Mouse (Mus musculus) kidney, embryonic 14.5 days (tissue): ENCODE measurements at regions not wholly inside any gene's neighbourhood (a gene's known extent, or its start where the extent isn't known, plus 50 kb on each side); places are given as distances from the start of the nearest gene placed in this dataset.

Source experiments
- ATAC-seq: fragments of 200-750 bp; cut with Nextera tagmentation; 2 replicates; pipeline ENCODE4 v1.8.0; 2017; ENCODE audit warnings: moderate number of reproducible peaks, mild to moderate bottlenecking, moderate TSS enrichment, moderate library complexity; ENCODE audit not compliant: low FRiP score, low TSS enrichment
- H3K27ac ChIP-seq: fragments of 300-500 bp; sonication (generic); 2 replicates; pipeline ENCODE4 v1.5.1; 2014; ENCODE audit warnings: low read depth, mild to moderate bottlenecking, low read length, moderate library complexity, mixed read lengths
- H3K27me3 ChIP-seq: fragments of 300-500 bp; sonication (generic); 2 replicates; pipeline ENCODE4 v1.6.1; 2014; ENCODE audit warnings: mild to moderate bottlenecking, low read length; ENCODE audit not compliant: control insufficient read depth, insufficient read depth
- H3K36me3 ChIP-seq: fragments of 300-500 bp; sonication (generic); 2 replicates; pipeline ENCODE4 v1.6.1; 2014; ENCODE audit warnings: low read length, mixed read lengths; ENCODE audit not compliant: control insufficient read depth, insufficient read depth
- H3K4me1 ChIP-seq: fragments of 300-500 bp; sonication (generic); 2 replicates; pipeline ENCODE4 v1.6.1; 2014; ENCODE audit warnings: low read length, mixed read lengths; ENCODE audit not compliant: control insufficient read depth, insufficient read depth
- H3K4me2 ChIP-seq: fragments of 300-500 bp; sonication (generic); replicated peaks from 2 replicates; pipeline ENCODE4 v1.6.1; 2014; ENCODE audit warnings: low read depth, mild to moderate bottlenecking, low read length
- H3K4me3 ChIP-seq: fragments of 300-500 bp; sonication (generic); 2 replicates; pipeline ENCODE4 v1.5.1; 2014; ENCODE audit warnings: mild to moderate bottlenecking, low read length
- H3K9ac ChIP-seq: fragments of 300-500 bp; sonication (generic); 2 replicates; pipeline ENCODE4 v1.6.1; 2014; ENCODE audit warnings: low read depth, mild to moderate bottlenecking, low read length, moderate library complexity
- H3K9me3 ChIP-seq: fragments of 300-500 bp; sonication (generic); 2 replicates; pipeline ENCODE4 v1.6.1; 2016; ENCODE audit warnings: low read length; ENCODE audit not compliant: control insufficient read depth
- WGBS: fragments of 180-500 bp; shearing (Covaris S2); extraction: QIAGEN DNeasy Blood & Tissue Kit; methylation state at CpG from one replicate; pipeline ENCODE4 v1.1.7; 2014; 5-methylcytosine and 5-hydroxymethylcytosine counted together

DNA sequence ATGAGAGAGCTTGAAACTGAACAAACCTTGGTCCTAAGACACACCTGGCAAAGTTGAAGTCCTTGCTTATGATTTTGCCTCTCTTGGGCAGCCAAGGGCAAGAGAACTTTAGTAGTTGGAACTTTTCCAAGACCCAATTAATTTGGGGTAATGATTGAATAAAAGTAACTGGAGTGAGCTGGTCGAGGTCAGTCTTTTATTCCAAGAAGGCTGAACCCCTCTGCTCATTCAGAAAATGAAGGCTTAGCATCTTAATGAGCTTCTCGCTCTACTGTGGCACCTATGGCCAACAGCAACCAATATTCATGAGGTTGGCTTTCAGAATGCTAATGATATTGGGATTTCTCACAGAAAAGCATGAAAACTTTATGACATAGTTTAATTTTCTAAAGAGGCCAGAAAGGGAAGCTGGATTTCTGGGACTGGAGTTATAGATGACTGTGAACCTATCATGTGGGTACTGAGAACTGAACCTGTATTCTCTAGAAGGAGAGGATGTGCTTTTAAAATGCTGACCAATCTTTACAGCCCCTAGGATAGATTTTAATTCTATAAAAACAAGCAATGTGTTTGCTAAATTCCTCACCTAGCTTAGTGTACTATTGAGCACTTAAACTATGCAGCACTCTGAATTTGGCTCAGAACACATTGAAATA is 176.5 kb upstream of the Htr2a start:
- Histone ChIP-seq H3K27ac (no peak overlapping the region), H3K27me3 (no peaks in the 10 kb centered on the region), H3K9me3 (no peaks in the 10 kb centered on the region), H3K4me2 (no peak overlapping the region), H3K9ac (no peak overlapping the region), H3K36me3 (no peaks in the 10 kb centered on the region), H3K4me3 (no peak overlapping the region), H3K4me1 (no peaks in the 10 kb centered on the region)
- 57% methylated on average over 2 of the region's 2 CpGs for WGBS
- no peak for ATAC-seq

- H3K4me3 ChIP-seq, result no peak overlapping the region
- H3K9me3 ChIP-seq, result no peaks in the 10 kb centered on the region
- H3K4me2 ChIP-seq, result no peak overlapping the region
- H3K27ac ChIP-seq, result no peak overlapping the region
- H3K27me3 ChIP-seq, result no peaks in the 10 kb centered on the region
- H3K36me3 ChIP-seq, result no peaks in the 10 kb centered on the region
- ATAC-seq, result no peak
- no peaks in the 10 kb centered on the region for H3K4me1 ChIP-seq
- no peak overlapping the region for H3K9ac ChIP-seq
Observed at GRCm38 (mm10) chr14:74495504-74495903, 145.1 kb upstream of the Htr2a start.

DNA sequence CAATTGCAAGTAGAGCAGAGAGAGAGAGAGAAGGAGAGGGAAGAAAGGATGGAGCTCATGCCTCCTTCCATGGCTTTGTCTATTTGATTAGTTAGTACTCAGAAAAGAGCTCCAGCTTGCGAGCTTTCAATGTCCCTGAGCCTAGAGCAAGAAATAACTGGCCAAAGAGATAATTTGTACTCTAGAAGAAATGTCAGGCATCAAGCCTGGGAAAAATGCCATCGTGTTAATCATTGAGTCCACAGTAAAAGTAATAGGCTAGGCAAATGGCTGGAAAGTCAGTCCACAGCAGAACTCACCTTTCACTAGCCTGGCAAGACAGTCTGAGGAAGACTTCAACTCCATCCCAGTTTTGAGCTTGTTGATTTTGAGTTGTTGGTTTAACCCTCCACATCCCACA is 129.1 kb upstream of the Htr2a start:
- H3K4me1 ChIP-seq, result no peaks in the 10 kb centered on the region
- 86% methylated on average over 2 of the region's 2 CpGs for WGBS
- ATAC-seq, result no peak

GRCm38 (mm10) chr14:74516451-74516850 is 124.2 kb upstream of the Htr2a start:
- no peak overlapping the region for H3K4me2 ChIP-seq
- no peaks in the 10 kb centered on the region for H3K27me3 ChIP-seq
- ATAC-seq, result no peak
- H3K36me3 ChIP-seq, result no peaks in the 10 kb centered on the region
- no peak overlapping the region for H3K9ac ChIP-seq
- H3K4me3 ChIP-seq, result no peak overlapping the region
- no peaks in the 10 kb centered on the region for H3K4me1 ChIP-seq
- WGBS, result 91% methylated on average over 3 of the region's 3 CpGs
- no peaks in the 10 kb centered on the region for H3K9me3 ChIP-seq
- no peak overlapping the region for H3K27ac ChIP-seq

More for the DNA sequence above, 129.1 kb upstream of the Htr2a start:
- no peak overlapping the region for H3K4me2 ChIP-seq
- no peak overlapping the region for H3K27ac ChIP-seq
- no peaks in the 10 kb centered on the region for H3K36me3 ChIP-seq
- no peak overlapping the region for H3K4me3 ChIP-seq
- no peak overlapping the region for H3K9ac ChIP-seq
- H3K27me3 ChIP-seq, result no peaks in the 10 kb centered on the region
- no peaks in the 10 kb centered on the region for H3K9me3 ChIP-seq

GRCm38 (mm10) chr14:74519531-74519930 is 121.1 kb upstream of the Htr2a start:
- H3K27me3 ChIP-seq, result no peaks in the 10 kb centered on the region
- H3K27ac ChIP-seq, result no peak overlapping the region
- H3K4me1 ChIP-seq, result no peaks in the 10 kb centered on the region
- H3K9ac ChIP-seq, result no peak overlapping the region
- H3K4me2 ChIP-seq, result no peak overlapping the region
- 65% methylated on average over 6 of the region's 6 CpGs for WGBS
- H3K36me3 ChIP-seq, result no peaks in the 10 kb centered on the region
- no peak for ATAC-seq
- H3K9me3 ChIP-seq, result no peaks in the 10 kb centered on the region
- no peak overlapping the region for H3K4me3 ChIP-seq

- no peaks in the 10 kb centered on the region for H3K27me3 ChIP-seq
- no peaks in the 10 kb centered on the region for H3K36me3 ChIP-seq
- no peak overlapping the region for H3K4me2 ChIP-seq
- WGBS, result 84% methylated on average over 3 of the region's 3 CpGs
- H3K27ac ChIP-seq, result no peak overlapping the region
- no peak overlapping the region for H3K4me3 ChIP-seq
- H3K9ac ChIP-seq, result no peak overlapping the region
- H3K4me1 ChIP-seq, result no peaks in the 10 kb centered on the region
- no peaks in the 10 kb centered on the region for H3K9me3 ChIP-seq
- no peak for ATAC-seq
Observed at GRCm38 (mm10) chr14:74521669-74522068, 119.0 kb upstream of the Htr2a start.

GRCm38 (mm10) chr14:74527246-74527645 is 113.4 kb upstream of the Htr2a start:
- ATAC-seq, result no peak
- 62% methylated on average over 4 of the region's 4 CpGs for WGBS
- no peaks in the 10 kb centered on the region for H3K9me3 ChIP-seq

GRCm38 (mm10) chr14:74529368-74529951 is 111.2 kb upstream of the Htr2a start:
- H3K9me3 ChIP-seq, result no peaks in the 10 kb centered on the region
- H3K27me3 ChIP-seq, result no peaks in the 10 kb centered on the region
- H3K9ac ChIP-seq, result no peak overlapping the region
- no peak overlapping the region for H3K4me2 ChIP-seq
- no peak overlapping the region for H3K27ac ChIP-seq
- no peaks in the 10 kb centered on the region for H3K4me1 ChIP-seq
- no peaks in the 10 kb centered on the region for H3K36me3 ChIP-seq
- no peak overlapping the region for H3K4me3 ChIP-seq
- 57% methylated on average over 7 of the region's 7 CpGs for WGBS
- ATAC-seq, result no peak

More at GRCm38 (mm10) chr14:74527246-74527645, 113.4 kb upstream of the Htr2a start:
- Histone ChIP-seq H3K27me3 (no peaks in the 10 kb centered on the region), H3K9ac (no peak overlapping the region), H3K4me3 (no peak overlapping the region), H3K27ac (no peak overlapping the region), H3K36me3 (no peaks in the 10 kb centered on the region), H3K4me2 (no peak overlapping the region), H3K4me1 (no peaks in the 10 kb centered on the region)

DNA sequence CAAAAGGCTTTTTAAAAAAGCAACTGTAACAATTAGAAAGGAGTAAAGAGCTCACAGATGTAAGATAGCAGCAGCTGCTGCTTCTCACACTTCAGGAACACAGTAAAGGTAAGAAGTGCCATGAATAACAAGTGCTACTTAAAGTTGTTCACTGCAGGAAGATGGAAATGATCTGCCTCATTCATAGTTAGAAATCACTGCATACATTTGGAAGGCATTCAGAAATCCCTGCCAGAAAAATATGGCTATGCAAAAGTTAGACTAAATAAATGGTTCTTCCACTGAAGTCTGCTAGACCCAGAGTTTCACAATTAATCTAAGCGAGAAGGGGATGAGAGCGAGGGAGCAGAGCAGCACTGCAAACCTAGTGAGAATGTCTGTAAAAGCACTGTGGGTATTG is 102.5 kb upstream of the Htr2a start:
- no peak overlapping the region for H3K4me2 ChIP-seq
- no peak overlapping the region for H3K4me3 ChIP-seq
- no peaks in the 10 kb centered on the region for H3K4me1 ChIP-seq
- no peak overlapping the region for H3K27ac ChIP-seq
- H3K36me3 ChIP-seq, result no peaks in the 10 kb centered on the region
- H3K9me3 ChIP-seq, result no peaks in the 10 kb centered on the region
- no peak overlapping the region for H3K9ac ChIP-seq
- no peak for ATAC-seq
- 84% methylated on average over 2 of the region's 2 CpGs for WGBS
- H3K27me3 ChIP-seq, result no peaks in the 10 kb centered on the region
